Mouse (Mus musculus) C2C12 (cell line): ENCODE results near the gene Ddx52. TPM values are rescaled to one million over a fixed set of nuclear protein-coding genes. Genes with fewer than 3 reads are reported as not detected.

Experiments
- H3K27me3 ChIP-seq: one replicate; pipeline ENCODE4 v1.6.1; 2011; ENCODE audit not compliant: control insufficient read depth, insufficient read depth, insufficient read length
- H3K36me3 ChIP-seq: one replicate; pipeline ENCODE4 v1.6.1; 2011; ENCODE audit not compliant: control insufficient read depth, insufficient read depth
- H3K4me3 ChIP-seq: one replicate; pipeline ENCODE4 v1.5.1; 2011; ENCODE audit warnings: mild to moderate bottlenecking, control low read depth; ENCODE audit not compliant: poor library complexity, insufficient read depth, severe bottlenecking
- H3K79me2 ChIP-seq: one replicate; pipeline ENCODE4 v1.6.1; 2011; ENCODE audit not compliant: control insufficient read depth, insufficient read depth
- H3K79me3 ChIP-seq: one replicate; pipeline ENCODE4 v1.6.1; 2011; ENCODE audit warnings: low read depth, control low read depth
- H3ac ChIP-seq: one replicate; pipeline ENCODE3; 2011; ENCODE audit warnings: low read depth; ENCODE audit not compliant: control insufficient read depth, insufficient read length
- CEBPB ChIP-seq: IDR thresholded peaks from one replicate; pipeline ENCODE4 v1.6.1; 2011; ENCODE audit warnings: low read depth, mild to moderate bottlenecking, control low read depth, moderate library complexity
- CTCF ChIP-seq: IDR thresholded peaks from one replicate; pipeline ENCODE4 v1.5.1; 2011; ENCODE audit not compliant: control insufficient read depth, insufficient read depth, insufficient read length
- FOSL1 ChIP-seq: IDR thresholded peaks from one replicate; pipeline ENCODE4 v1.8.0; 2011; ENCODE audit warnings: mild to moderate bottlenecking, low read length; ENCODE audit not compliant: poor library complexity, insufficient read depth, severe bottlenecking
- MAX ChIP-seq: IDR thresholded peaks from one replicate; pipeline ENCODE4 v1.6.1; 2011; ENCODE audit warnings: mild to moderate bottlenecking, control low read depth
- MYOD1 ChIP-seq: IDR thresholded peaks from one replicate; pipeline ENCODE4 v1.6.1; 2011; ENCODE audit warnings: low read depth; ENCODE audit not compliant: control insufficient read depth, insufficient read length
- MYOG ChIP-seq: IDR thresholded peaks from one replicate; pipeline ENCODE4 v1.6.1; 2011; ENCODE audit not compliant: control insufficient read depth, insufficient read length; ENCODE audit errors: extremely low read depth
- USF1 ChIP-seq: IDR thresholded peaks from one replicate; pipeline ENCODE4 v1.6.1; 2011; ENCODE audit warnings: low read depth, mild to moderate bottlenecking, control low read depth, moderate library complexity
- polyA plus RNA-seq: library from polyadenylated mRNA; unstranded; fragments of >200 nt; fragmentation: generic; extraction: Trizol; gene quantifications from one replicate; pipeline ENCODE4 v1.2.1, GENCODE M21; 2012; ENCODE audit warnings: missing spikeins

The Ddx52 gene
- polyA plus RNA-seq, 1 experiment, result 12.0 TPM

GRCm38 (mm10) chr11:83993428-83993827 lies 51.6 kb downstream of the Ddx52 start:
- TF ChIP-seq CTCF (no peak), MYOG (no peak), USF1 (no peak), CEBPB (no peak), FOSL1 (no peak)
- no peaks in the 10 kb centered on the region for H3K79me3 ChIP-seq
- no peaks in the 10 kb centered on the region for H3K27me3 ChIP-seq
- peaks cover 9% of the 10 kb centered on the region for H3K36me3 ChIP-seq
- H3ac ChIP-seq, result no peak overlapping the region
- H3K4me3 ChIP-seq, result no peak overlapping the region
- H3K79me2 ChIP-seq, result no peaks in the 10 kb centered on the region

GRCm38 (mm10) chr11:83994481-83994880 lies 52.6 kb downstream of the Ddx52 start:
- H3K27me3 ChIP-seq, result no peaks in the 10 kb centered on the region
- no peaks in the 10 kb centered on the region for H3K79me2 ChIP-seq
- no peak overlapping the region for H3ac ChIP-seq
- TF ChIP-seq MYOD1 (no peak), FOSL1 (no peak), CTCF (no peak), MYOG (no peak), CEBPB (no peak), MAX (no peak), USF1 (no peak)
- peaks cover 6% of the 10 kb centered on the region for H3K36me3 ChIP-seq
- H3K79me3 ChIP-seq, result no peaks in the 10 kb centered on the region
- H3K4me3 ChIP-seq, result no peak overlapping the region

GRCm38 (mm10) chr11:83995535-83995950 lies 53.7 kb downstream of the Ddx52 start:
- H3K36me3 ChIP-seq, result no peaks in the 10 kb centered on the region

DNA sequence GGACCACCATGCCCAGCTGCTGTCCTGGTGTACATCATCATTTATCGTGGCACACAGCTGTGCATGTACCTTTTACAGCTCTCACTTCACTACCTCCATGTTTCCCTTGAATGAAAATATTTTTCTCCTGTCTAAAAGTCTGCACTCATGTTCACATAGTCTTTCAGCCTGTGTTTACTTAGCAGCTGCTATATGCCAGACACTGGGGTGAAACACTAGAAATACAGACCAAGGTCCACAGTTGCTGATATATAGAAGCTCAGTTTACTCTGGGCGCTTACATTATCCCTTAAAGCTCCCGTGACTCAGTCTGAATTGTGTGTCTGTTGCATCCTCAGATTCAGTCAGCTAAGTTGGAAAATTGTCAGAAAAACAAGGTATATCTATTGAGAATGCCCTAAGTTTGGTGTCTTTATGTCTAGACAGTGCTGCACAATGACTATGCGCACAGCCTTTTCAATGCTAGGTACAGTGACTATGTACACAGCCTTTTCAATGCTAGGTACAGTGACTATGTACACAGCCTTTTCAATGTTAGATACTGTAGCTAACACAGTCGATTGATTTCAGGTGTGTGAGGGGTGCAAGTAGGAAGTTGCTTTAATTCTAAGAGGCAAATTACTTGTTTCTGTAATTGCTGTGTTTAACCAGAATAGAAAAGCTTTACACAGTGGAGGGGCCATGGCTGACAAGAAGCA lies 55.5 kb downstream of the Ddx52 start:
- no peak overlapping the region for H3ac ChIP-seq
- H3K79me2 ChIP-seq, result no peaks in the 10 kb centered on the region
- H3K79me3 ChIP-seq, result no peaks in the 10 kb centered on the region
- H3K27me3 ChIP-seq, result no peaks in the 10 kb centered on the region
- no peak overlapping the region for H3K4me3 ChIP-seq
- no peaks in the 10 kb centered on the region for H3K36me3 ChIP-seq
- TF ChIP-seq MYOG (no peak), USF1 (no peak), MYOD1 (no peak), FOSL1 (no peak), MAX (no peak), CEBPB (no peak), CTCF (no peak)

More at GRCm38 (mm10) chr11:83995535-83995950, 53.7 kb downstream of the Ddx52 start:
- Histone ChIP-seq H3K79me2 (no peaks in the 10 kb centered on the region), H3K27me3 (no peaks in the 10 kb centered on the region), H3K79me3 (no peaks in the 10 kb centered on the region), H3ac (no peak overlapping the region), H3K4me3 (no peak overlapping the region)
- TF ChIP-seq CEBPB (no peak), MAX (no peak), USF1 (no peak), FOSL1 (no peak), MYOG (no peak), MYOD1 (no peak), CTCF (no peak)

DNA sequence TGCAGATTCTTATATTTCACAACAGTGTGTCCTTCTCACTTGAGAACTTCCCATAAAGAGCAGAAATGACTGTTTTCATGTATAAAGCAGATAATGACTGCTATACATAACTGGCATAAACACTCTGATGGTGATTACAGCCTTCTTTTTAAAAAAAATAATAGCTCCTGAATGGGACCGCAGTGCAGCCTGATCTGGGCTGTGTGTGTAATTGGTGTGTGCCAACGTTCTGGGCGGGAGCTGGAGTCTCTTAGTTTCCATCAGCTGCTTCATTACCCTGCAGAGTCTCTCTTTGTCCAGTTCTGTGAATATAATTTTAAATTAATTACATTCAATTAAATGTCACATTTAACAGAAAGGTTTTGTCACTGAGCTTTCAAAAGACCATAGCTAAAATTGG lies 57.1 kb downstream of the Ddx52 start:
- Histone ChIP-seq H3K4me3 (no peak overlapping the region), H3K79me3 (no peaks in the 10 kb centered on the region), H3K79me2 (no peaks in the 10 kb centered on the region), H3K36me3 (peaks cover 3% of the 10 kb centered on the region), H3K27me3 (no peaks in the 10 kb centered on the region), H3ac (no peak overlapping the region)
- TF ChIP-seq USF1, result no peak
- TF ChIP-seq MYOD1, result no peak
- no peak for TF ChIP-seq FOSL1
- no peak for TF ChIP-seq CTCF
- TF ChIP-seq MYOG, result no peak

DNA sequence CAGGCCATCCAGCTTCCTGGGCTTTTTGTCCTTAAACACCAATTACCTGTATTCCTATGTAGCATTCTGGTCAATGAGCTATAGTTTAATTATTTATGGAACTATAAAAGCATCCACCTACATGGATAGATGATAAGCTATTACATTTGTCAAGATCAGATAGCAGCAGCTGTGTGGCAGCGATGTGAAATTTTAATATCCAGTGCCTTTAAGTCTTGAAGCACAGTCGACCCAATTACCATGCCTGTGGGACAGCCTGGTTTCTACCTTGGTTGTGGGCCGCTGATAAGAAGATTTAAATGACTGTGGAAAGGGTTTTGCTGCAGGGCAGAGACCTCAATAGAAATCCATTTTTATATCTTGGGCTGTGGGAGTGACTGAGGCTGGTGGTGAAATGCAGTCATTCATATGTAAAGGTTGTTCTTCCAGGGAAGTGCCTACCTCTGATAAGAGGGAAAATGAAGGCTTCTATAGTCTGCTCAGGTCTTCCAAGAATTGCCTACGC lies 57.6 kb downstream of the Ddx52 start:
- no peak overlapping the region for H3ac ChIP-seq
- TF ChIP-seq MAX, result no peak
- no peak for TF ChIP-seq CTCF
- TF ChIP-seq MYOG, result no peak
- no peak for TF ChIP-seq CEBPB
- TF ChIP-seq MYOD1, result no peak
- no peak for TF ChIP-seq USF1
- no peak for TF ChIP-seq FOSL1
- H3K4me3 ChIP-seq, result no peak overlapping the region
- no peaks in the 10 kb centered on the region for H3K79me2 ChIP-seq
- H3K79me3 ChIP-seq, result no peaks in the 10 kb centered on the region
- H3K27me3 ChIP-seq, result no peaks in the 10 kb centered on the region
- H3K36me3 ChIP-seq, result peaks cover 3% of the 10 kb centered on the region
